Mouse (Mus musculus): ENCODE data around the gene Clec2g.

The Clec2g gene

DNA sequence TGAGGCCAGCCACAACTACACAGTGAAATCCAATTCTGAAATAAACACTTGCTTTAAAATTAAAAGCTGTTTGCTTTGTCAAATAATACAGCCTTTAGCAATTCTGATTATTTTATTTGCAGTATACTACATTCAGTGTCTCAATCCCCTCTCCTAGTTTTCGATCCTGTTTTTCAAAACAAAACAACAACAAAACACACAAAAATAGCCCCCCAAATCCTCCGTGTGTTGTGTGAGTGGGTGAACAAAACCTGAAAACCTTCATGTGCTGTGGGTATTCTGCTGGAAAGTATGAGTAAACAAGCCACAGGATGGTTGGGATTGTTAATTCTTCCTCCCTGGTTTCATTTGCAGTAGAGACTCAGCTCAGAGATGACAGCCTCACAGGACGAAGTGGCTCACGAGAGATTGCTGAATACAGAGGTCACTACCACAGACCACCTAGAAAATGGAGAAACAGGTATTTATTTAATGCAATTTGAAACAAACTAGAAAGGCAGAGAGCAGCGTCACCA is 79.6 kb downstream of the Clec2g start:
- DNase-seq (ENCODE audit: low read depth): peak; percentile 15

DNA sequence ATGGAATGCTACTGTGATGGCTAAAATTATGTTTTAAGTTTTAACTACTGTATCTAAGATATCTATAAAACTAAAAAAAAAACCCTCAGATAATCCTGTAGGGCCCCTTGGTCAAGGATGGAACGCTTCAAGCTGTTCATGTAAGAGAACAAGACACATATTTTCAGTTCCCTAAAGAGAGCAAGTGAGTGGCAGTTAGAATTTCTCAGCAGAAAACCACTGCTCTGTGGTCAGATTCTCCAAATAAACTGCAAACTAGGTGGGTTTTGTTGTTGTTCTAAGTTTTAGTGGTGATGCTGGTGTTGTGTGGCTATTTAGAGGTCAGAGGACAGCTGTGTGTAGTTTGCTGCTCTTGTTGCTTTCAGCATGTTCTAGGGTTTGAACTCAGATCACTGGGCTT is 80.2 kb downstream of the Clec2g start:
- peak; percentile 26 for DNase-seq (ENCODE audit: low read depth)

DNA sequence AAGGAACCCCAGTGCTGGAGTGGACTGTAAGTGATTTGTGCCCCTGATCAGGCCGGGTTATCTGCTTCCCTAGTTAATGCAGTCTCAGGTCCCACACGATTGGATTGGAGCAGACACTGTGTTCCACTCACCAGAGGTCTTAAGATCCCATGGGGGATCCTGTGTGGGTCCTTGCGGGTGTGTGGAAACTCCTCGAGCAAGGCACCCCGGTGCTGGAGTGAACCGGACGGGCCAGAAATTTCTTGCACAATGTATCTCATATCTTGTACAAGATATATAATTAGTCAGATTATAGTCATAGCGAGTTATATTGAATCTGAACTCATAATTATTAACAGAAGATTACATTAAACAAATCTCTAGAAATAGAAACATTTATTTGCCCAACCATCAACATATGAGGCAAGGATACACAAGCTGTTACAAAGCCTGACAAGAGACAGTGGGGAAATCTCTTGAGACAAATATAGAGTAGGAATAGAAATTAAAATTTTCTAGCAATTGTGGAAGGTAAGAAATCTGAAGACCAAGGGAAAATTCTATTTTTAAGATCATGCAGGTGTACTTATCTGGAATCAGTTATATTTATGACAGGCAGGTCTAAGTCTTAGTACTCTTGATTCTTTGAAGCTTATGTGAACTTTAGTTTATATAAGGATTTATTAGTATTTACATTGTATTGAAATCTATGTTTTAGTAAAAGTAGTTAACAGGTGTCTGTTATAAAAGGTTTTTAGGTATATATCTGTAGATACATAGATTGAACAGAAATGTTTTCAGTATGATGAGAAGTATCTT is 93.5 kb downstream of the Clec2g start:
- DNase-seq (ENCODE audit: low read depth): no peak

DNA sequence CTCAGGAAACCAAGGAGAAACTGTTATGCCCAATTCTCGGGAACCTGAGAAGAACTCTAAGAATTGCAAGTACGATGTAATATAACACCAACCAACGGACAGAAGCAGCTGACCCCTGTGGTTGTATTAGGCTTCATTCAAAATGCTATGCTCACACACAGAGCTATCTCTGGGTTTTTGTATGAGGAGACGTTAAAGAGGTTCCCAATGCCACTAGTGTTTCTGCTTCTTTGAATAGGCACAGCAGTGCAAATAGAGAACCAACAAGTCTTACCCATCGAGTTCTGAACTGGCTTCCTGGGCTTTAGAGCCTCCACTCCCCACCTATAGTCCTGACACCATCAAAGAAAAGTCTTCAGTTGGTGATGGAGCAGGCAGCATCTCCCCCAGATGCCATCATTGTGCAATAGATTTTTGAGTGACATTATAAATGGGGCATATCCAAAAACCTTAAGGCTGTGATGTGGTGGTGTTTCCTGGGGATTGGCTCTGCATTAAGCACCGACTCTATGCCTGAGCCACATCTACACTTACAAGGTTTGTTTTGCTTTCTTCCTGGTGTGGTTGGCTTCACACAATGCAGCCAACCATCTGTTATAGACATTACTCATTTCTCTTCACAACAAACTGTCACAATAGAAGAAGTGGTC is 96.1 kb downstream of the Clec2g start:
- DNase-seq (ENCODE audit: low read depth): peak; percentile 48

DNA sequence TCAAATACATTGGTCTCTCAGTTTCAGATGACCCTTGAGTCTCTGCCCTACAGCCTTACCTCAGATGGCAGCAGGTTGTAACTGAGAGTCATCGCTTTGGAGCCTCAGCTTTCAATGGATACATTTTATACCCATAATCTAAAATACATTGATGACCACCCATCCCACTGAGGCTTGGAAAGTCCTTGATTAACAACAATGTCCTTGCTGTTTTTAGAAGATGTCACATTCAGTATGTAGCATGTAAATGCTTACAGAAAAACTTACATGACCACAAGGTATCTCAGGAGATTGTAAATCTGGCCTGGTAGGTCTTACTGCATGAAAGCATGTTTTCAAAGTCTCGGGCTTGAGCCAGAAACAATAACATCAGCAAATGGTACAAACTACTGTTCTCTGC is 96.8 kb downstream of the Clec2g start:
- DNase-seq (ENCODE audit: low read depth): no peak

DNA sequence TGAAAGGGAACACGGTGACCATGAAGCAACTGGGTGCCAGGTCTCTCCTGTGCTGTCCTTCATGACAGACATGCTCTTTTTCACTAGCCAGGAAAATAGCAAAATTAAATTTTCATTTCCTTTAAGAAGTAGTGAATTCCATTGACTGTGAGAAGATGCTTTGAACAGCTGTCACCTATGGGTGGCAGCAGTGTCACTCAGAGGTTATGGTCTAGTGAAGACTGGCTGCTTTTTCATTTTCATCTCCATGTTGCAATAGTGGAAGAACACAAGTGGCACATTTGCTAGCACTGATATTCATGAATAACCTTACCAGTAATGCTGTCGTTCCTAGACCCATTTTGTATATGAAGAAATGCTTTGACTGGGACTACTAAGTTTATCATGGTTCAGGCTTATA is 99.2 kb downstream of the Clec2g start:
- peak; percentile 89 for DNase-seq (ENCODE audit: low read depth)
